ENCODE assay signal across 8 mouse cellular contexts in the genomic region with DNA sequence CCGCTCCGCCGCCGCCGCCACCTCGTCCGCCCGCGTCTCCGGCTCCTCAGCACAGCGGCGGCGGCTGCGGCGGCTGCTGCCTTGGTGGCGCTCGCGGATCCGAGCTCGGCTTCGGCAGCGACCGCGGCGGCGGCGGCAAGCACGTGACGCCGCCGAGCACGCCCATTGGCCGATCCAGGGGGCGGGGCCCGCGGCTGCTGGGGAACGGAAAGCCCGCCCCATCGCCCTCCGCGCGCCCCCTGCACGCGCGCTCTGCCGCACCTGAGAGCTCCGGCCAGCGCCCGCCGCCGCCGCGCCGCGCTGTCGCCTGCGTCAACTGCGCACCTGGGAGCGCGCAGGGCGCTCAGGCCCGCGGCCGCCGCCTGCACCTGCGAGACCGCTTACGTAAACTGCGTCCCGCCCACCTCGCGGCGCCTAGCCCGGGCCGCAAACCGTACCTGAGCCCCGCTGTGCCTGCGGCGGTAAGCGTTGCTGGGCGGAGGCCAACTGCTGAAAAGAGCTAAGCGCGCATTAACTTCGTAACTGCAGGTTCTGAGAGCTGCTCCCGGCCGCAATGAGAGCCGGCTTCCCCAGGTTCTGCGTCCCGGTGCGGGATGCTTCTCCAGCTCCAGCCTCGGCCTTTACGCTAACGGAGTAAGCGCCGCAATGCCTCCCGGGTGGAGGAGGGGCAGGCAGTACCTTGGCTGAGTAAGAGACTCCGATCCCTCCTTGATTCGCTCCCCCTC. TPM values are rescaled to one million over a fixed set of nuclear protein-coding genes. Genes with fewer than 3 reads are reported as not detected.
DNase-seq lines count a peak whose midpoint lies in the region; ATAC-seq and TF ChIP-seq lines count a peak whose summit lies in the region.

A gene (minus strand): TSS at position 630 of the 725 bp plus-strand sequence.

- TF ChIP-seq EP300 in ES-Bruce4 (IDR thresholded peaks at IDR 0.05; ENCODE audit: insufficient read depth, low read depth, low read length) = 0 out of 2 replicates have a peak, but pooled peaks have one; percentile 27
- no peak for TF ChIP-seq EP300 in heart, postnatal 0 days (IDR thresholded peaks at IDR 0.05; ENCODE audit: low read depth)

- H3K36me3 ChIP-seq in ES-Bruce4 (ENCODE audit: control insufficient read depth, insufficient read depth, low read length, poor library complexity, severe bottlenecking) = no peaks in the 10 kb centered on the region
- 0 out of 2 replicates have a peak, but pooled peaks cover 2% of the 10 kb centered on the region for H3K36me3 ChIP-seq in forebrain, embryonic 12.5 days (replicated peaks)
- H3K36me3 ChIP-seq in heart, postnatal 0 days (replicated peaks; ENCODE audit: control insufficient read depth, insufficient read depth, low read length) = no peaks in the 10 kb centered on the region
- H3K36me3 ChIP-seq in liver, embryonic 15.5 days (replicated peaks) = no peaks in the 10 kb centered on the region
- H3K36me3 ChIP-seq in neural tube, embryonic 11.5 days (ENCODE audit: control insufficient read depth, insufficient read depth, low read length) = no peaks in the 10 kb centered on the region
- no peaks in the 10 kb centered on the region for H3K36me3 ChIP-seq in stomach, embryonic 16.5 days (ENCODE audit: control insufficient read depth, insufficient read depth, low read length)

- ATAC-seq in forebrain, embryonic 12.5 days (ENCODE audit: low FRiP score) = peak; percentile 93
- peak; percentile 93 for ATAC-seq in heart, postnatal 0 days (ENCODE audit: insufficient read depth, low read depth)
- ATAC-seq in liver, embryonic 15.5 days (ENCODE audit: insufficient read depth) = peak; percentile 92
- peak; percentile 88 for ATAC-seq in neural tube, embryonic 11.5 days (ENCODE audit: insufficient read depth, low FRiP score, low TSS enrichment)
- ATAC-seq in stomach, embryonic 16.5 days (ENCODE audit: insufficient read depth, low FRiP score) = peak; percentile 95

- H3K4me3 ChIP-seq in ES-Bruce4 (ENCODE audit: low read depth, low read length) = peak within 1 kb of the TSS; percentile 80
- peak within 1 kb of the TSS; percentile 96 for H3K4me3 ChIP-seq in forebrain, embryonic 12.5 days (replicated peaks)
- H3K4me3 ChIP-seq in heart, postnatal 0 days (ENCODE audit: low read depth, low read length) = peak within 1 kb of the TSS; percentile 95
- H3K4me3 ChIP-seq in liver, embryonic 15.5 days (replicated peaks) = peak within 1 kb of the TSS; percentile 90
- peak within 1 kb of the TSS; percentile 95 for H3K4me3 ChIP-seq in neural tube, embryonic 11.5 days (ENCODE audit: low read depth, low read length)
- peak within 1 kb of the TSS; percentile 88 for H3K4me3 ChIP-seq in stomach, embryonic 16.5 days (replicated peaks; ENCODE audit: low read length)

- WGBS in forebrain, embryonic 12.5 days = under 1% methylated on average over 93 of the region's 98 CpGs
- WGBS in heart, postnatal 0 days = under 1% methylated on average over 61 of the region's 98 CpGs
- under 1% methylated on average over 90 of the region's 98 CpGs for WGBS in liver, embryonic 15.5 days (ENCODE audit: insufficient replicate concordance)
- under 1% methylated on average over 91 of the region's 98 CpGs for WGBS in neural tube, embryonic 11.5 days
- under 1% methylated on average over 92 of the region's 98 CpGs for WGBS in stomach, embryonic 16.5 days

- no peaks in the 10 kb centered on the region for H3K4me1 ChIP-seq in ES-Bruce4 (ENCODE audit: control insufficient read depth, insufficient read depth, low read length)
- peaks cover 29% of the 10 kb centered on the region for H3K4me1 ChIP-seq in forebrain, embryonic 12.5 days
- H3K4me1 ChIP-seq in heart, postnatal 0 days (ENCODE audit: control insufficient read depth, insufficient read depth) = peaks cover 13% of the 10 kb centered on the region; the same call in 1 of the 2 replicates
- peaks cover 24% of the 10 kb centered on the region for H3K4me1 ChIP-seq in liver, embryonic 15.5 days (replicated peaks)
- H3K4me1 ChIP-seq in neural tube, embryonic 11.5 days (ENCODE audit: control insufficient read depth, insufficient read depth, low read length) = peaks cover 8% of the 10 kb centered on the region
- H3K4me1 ChIP-seq in stomach, embryonic 16.5 days (ENCODE audit: control insufficient read depth, insufficient read depth, low read length) = peaks cover 12% of the 10 kb centered on the region

- no peak for TF ChIP-seq POLR2A in ES-Bruce4 (IDR thresholded peaks at IDR 0.05; ENCODE audit: insufficient read depth, low read length)

- peak within 1 kb of the TSS; percentile 98 for H3K9ac ChIP-seq in ES-Bruce4 (ENCODE audit: low read depth, poor library complexity, severe bottlenecking)
- H3K9ac ChIP-seq in forebrain, embryonic 12.5 days = peak within 1 kb of the TSS; percentile 96
- H3K9ac ChIP-seq in heart, postnatal 0 days (replicated peaks; ENCODE audit: low read depth, low read length) = peak within 1 kb of the TSS; percentile 95
- H3K9ac ChIP-seq in liver, embryonic 15.5 days = peak within 1 kb of the TSS; percentile 89
- peak within 1 kb of the TSS; percentile 93 for H3K9ac ChIP-seq in neural tube, embryonic 11.5 days (ENCODE audit: low read length)
- peak within 1 kb of the TSS; percentile 91 for H3K9ac ChIP-seq in stomach, embryonic 16.5 days (ENCODE audit: low read length)

- DNase-seq in c-Kit-positive CD71-positive TER-119-positive erythroid progenitor cells, embryonic 14.5 days (ENCODE audit: low spot score) = peak; percentile 85
- DNase-seq in heart, postnatal 0 days (ENCODE audit: low spot score) = peak; percentile 93
- DNase-seq in kidney, postnatal 36 days = peak; percentile 95 to 98
- peak; percentile 96 for DNase-seq in neural tube, embryonic 11.5 days (ENCODE audit: low spot score)

- no peaks in the 10 kb centered on the region for H3K9me3 ChIP-seq in ES-Bruce4 (replicated peaks; ENCODE audit: control insufficient read depth, insufficient read depth, low read length, poor library complexity, severe bottlenecking)
- no peaks in the 10 kb centered on the region for H3K9me3 ChIP-seq in forebrain, embryonic 12.5 days
- H3K9me3 ChIP-seq in heart, postnatal 0 days (replicated peaks; ENCODE audit: control insufficient read depth, low read length) = no peaks in the 10 kb centered on the region
- H3K9me3 ChIP-seq in liver, embryonic 15.5 days (replicated peaks) = no peaks in the 10 kb centered on the region
- no peaks in the 10 kb centered on the region for H3K9me3 ChIP-seq in neural tube, embryonic 11.5 days (ENCODE audit: control insufficient read depth, low read length)
- no peaks in the 10 kb centered on the region for H3K9me3 ChIP-seq in stomach, embryonic 16.5 days (replicated peaks; ENCODE audit: control insufficient read depth, low read length)

- H3K4me2 ChIP-seq in forebrain, embryonic 12.5 days = peak within 1 kb of the TSS; percentile 83
- peak within 1 kb of the TSS; percentile 91 for H3K4me2 ChIP-seq in heart, postnatal 0 days (ENCODE audit: low read depth, low read length)
- H3K4me2 ChIP-seq in liver, embryonic 15.5 days = peak within 1 kb of the TSS; percentile 99
- H3K4me2 ChIP-seq in neural tube, embryonic 11.5 days (ENCODE audit: low read depth) = peak within 1 kb of the TSS; percentile 90
- H3K4me2 ChIP-seq in stomach, embryonic 16.5 days (ENCODE audit: low read depth, low read length) = peak within 1 kb of the TSS; percentile 91

- peak within 1 kb of the TSS; percentile 74 for H3K27ac ChIP-seq in ES-Bruce4 (ENCODE audit: insufficient read depth, low read length)
- H3K27ac ChIP-seq in forebrain, embryonic 12.5 days = peak within 1 kb of the TSS; percentile 94
- H3K27ac ChIP-seq in heart, postnatal 0 days (ENCODE audit: low read depth) = peak within 1 kb of the TSS; percentile 96
- H3K27ac ChIP-seq in liver, embryonic 15.5 days (replicated peaks) = peak within 1 kb of the TSS; percentile 90
- peak within 1 kb of the TSS; percentile 93 for H3K27ac ChIP-seq in neural tube, embryonic 11.5 days (ENCODE audit: low read depth, low read length)
- H3K27ac ChIP-seq in stomach, embryonic 16.5 days (ENCODE audit: low read length) = peak within 1 kb of the TSS; percentile 91

- no peaks in the 10 kb centered on the region for H3K27me3 ChIP-seq in ES-Bruce4 (ENCODE audit: control insufficient read depth, insufficient read depth, low read length, poor library complexity, severe bottlenecking)
- H3K27me3 ChIP-seq in forebrain, embryonic 12.5 days = 0 out of 2 replicates have a peak, but pooled peaks cover 9% of the 10 kb centered on the region
- H3K27me3 ChIP-seq in heart, postnatal 0 days (ENCODE audit: control insufficient read depth, insufficient read depth, low read length) = no peaks in the 10 kb centered on the region
- H3K27me3 ChIP-seq in liver, embryonic 15.5 days = peaks cover 16% of the 10 kb centered on the region
- H3K27me3 ChIP-seq in neural tube, embryonic 11.5 days (ENCODE audit: control insufficient read depth, insufficient read depth, low read length) = 0 out of 2 replicates have a peak, but pooled peaks cover 3% of the 10 kb centered on the region
- H3K27me3 ChIP-seq in stomach, embryonic 16.5 days (ENCODE audit: control insufficient read depth, insufficient read depth, low read length) = no peaks in the 10 kb centered on the region

- no peak for TF ChIP-seq CTCF in ES-Bruce4 (IDR thresholded peaks at IDR 0.05; ENCODE audit: low read depth, low read length)
- TF ChIP-seq CTCF in heart, postnatal 0 days (IDR thresholded peaks at IDR 0.05; ENCODE audit: low read depth) = no peak

RNA-seq across cellular contexts. Expression of the gene that starts here (rescaled TPM):
- 126 and 133 TPM in 2 replicates for polyA plus RNA-seq in ES-Bruce4 (2011; ENCODE audit: insufficient read depth, insufficient read length, low read depth, missing spikeins)
- polyA plus RNA-seq in forebrain, embryonic 12.5 days (2016; fragmentation: Nextera tagmentation; extraction: Ambion mirVana) = 112 and 118 TPM in 2 replicates
- 6.7 and 8.4 TPM in 2 replicates for total RNA-seq in heart, postnatal 0 days (2014; rRNA removed; ENCODE audit: low replicate concordance)
- polyA plus RNA-seq in heart, postnatal 0 days (2015; fragmentation: Nextera tagmentation; extraction: Ambion mirVana) = 11.4 and 11.5 TPM in 2 replicates
- polyA plus RNA-seq in liver, embryonic 15.5 days (2015; fragmentation: Nextera tagmentation; extraction: Ambion mirVana) = 9.5 and 11.3 TPM in 2 replicates
- 85.6 and 87.9 TPM in 2 replicates for polyA plus RNA-seq in neural tube, embryonic 11.5 days (2014; fragmentation: Nextera tagmentation; extraction: Ambion mirVana)
- polyA plus RNA-seq in stomach, embryonic 16.5 days (2015; fragmentation: Nextera tagmentation; extraction: Ambion mirVana) = 24.6 and 27.3 TPM in 2 replicates

Comparison
In these comparisons a context has a peak if more than half of its experiments do, and no peak if none do; other contexts are left out.
1. Peak in every context shown above with its lines: DNase-seq, ATAC-seq, H3K4me3 ChIP-seq and H3K27ac ChIP-seq.